Mouse (Mus musculus) lung, adult 18-20 months (tissue): Measurements from ENCODE around the gene Gm45062.
"Not testable (repeated sequence)": the region's sequence is repeated elsewhere in the genome, so short reads cannot be mapped to it uniquely, and the experiment has no call there.

Experiments used
- DNase-seq, 2 experiments: peaks; one replicate each; pipeline ENCODE4 v3.0.0; 2022; ENCODE audit warnings: mixed read lengths in 2 of 2

Gene Gm45062

DNA sequence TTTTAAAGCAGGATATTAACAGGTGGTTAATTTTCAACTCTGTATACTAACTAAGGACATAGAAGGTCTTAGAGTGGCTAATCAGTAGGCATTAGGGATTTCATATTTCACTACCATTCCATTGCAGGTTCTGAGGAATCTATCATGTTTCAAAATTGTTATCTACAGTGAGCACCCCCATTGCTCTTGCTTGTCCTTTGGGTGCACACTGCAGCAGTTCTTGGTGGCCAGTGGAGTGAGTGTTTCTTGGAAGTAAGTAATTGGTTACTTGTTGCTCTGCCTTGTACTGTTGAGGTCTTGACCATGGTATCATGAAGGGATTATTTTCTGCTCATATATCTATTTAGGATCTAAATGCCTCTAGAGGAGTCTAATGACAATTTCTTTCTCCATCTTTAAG, 57.0 kb downstream of the Gm45062 start:
- DNase-seq = no peak

DNA sequence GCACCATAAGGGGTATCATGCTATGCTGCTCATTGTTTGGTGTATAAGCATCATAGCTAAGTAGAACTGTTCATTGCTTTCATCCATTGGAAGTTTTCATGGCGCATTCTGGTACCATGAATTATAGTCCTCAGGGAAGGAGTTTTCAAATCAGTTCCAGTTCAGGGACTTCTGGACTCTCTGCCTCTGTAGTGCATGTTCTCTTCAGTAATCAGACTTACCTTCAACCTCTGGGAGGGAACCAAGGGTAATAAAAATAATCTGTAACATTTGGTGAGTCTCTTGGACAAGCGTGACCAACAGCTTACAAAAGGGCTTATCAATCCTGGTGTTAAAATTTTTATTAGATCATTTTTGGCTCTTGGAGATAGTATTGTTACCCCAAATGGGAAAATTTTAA, 60.3 kb downstream of the Gm45062 start:
- DNase-seq = no peak

GRCm38 (mm10) chr6:8331496-8331895, 72.2 kb downstream of the Gm45062 start:
- not testable (repeated sequence) for DNase-seq

DNA sequence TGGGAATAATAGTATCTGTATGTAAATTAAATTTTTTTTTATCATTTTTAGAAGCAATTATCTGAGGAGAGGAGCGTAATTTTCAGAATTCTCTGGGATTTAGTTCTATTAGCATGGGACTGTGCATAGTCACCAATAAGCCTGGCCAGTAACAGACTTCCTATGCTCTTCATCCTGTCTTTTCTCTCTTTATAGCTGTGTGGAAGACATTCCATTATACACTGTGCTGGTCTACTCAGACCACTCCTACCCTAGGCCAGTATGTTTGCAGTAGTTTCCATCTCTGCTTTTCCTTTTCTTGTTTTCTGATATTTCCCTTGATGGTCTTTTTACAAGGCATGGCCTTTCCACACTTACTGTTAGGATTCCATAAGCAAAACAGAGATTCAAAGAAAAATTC, 74.1 kb downstream of the Gm45062 start:
- DNase-seq = no peak

- no peak for DNase-seq
These were observed 77.5 kb downstream of the Gm45062 start for GRCm38 (mm10) chr6:8336487-8337390.

GRCm38 (mm10) chr6:8339453-8339852, 80.2 kb downstream of the Gm45062 start:
- no peak for DNase-seq

DNA sequence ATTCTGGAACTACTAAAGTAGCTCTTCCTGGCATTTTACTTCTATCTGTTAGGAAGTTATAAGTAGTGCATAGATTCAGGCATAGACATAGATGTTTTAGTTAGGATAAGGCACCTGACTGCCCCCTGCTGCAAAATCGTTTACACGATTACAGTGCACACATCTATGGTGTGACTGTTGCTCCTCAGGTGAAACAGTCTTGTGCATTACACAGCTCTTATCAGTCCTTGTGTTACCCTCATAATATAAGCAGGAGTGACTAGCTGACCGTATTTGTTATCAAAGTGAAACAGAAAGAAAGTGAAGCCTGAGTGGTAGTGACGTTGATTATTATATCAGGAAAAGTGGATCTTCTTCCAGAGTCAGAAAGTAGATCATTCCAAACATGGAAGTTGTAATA, 84.0 kb downstream of the Gm45062 start:
- no peak for DNase-seq

DNA sequence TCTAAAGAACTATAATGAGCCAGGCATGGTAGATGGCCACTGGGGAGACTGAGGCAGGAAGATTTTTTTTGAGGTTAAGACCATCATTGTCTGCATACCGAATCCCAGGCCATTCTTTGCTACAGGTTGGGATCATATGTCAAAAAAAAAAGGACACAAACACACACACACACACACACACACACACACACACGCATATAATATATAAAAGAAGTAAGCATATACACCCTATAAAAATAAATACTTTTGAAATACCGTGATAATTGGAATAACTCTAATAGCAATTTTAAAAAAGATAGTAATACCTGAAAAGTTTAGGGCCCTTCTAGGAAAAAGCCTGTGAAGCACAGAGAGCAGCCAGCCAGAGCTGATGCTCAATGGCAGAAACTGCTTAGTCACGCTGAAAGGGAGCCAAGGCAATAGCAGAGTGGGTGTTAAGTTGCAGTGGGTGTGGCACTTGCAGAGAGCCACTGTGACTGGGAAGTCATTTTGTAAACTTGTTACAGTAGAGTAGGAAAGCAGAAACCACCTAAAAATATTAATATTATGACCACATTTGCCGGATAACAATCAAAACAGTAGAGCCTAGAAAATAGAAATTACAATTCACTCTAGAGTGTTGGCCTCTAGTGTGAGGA, 86.1 kb downstream of the Gm45062 start:
- peak; percentile 75 to 86 for DNase-seq

DNA sequence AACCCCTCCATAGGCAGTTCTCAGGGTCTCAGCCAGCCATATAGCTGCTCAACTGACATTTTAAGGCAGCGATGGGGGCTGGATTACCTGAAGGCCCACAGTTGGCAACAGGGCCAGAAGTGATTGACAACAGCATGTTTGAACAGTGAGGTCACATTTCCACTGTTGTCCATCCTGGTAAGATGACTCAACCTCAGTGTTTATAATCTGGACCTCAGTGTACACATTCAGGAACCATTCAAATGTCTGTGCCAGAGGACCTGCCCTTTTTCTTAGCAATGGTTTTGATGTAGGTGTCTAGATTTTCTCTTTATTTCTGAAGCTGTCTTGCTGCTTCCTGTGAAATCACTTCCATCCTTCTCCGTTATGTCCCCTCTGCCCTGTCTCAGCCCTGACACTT, 87.9 kb downstream of the Gm45062 start:
- peak in 1 of 2 experiments; percentile 17 for DNase-seq

GRCm38 (mm10) chr6:8348344-8348743, 89.1 kb downstream of the Gm45062 start:
- no peak for DNase-seq

DNA sequence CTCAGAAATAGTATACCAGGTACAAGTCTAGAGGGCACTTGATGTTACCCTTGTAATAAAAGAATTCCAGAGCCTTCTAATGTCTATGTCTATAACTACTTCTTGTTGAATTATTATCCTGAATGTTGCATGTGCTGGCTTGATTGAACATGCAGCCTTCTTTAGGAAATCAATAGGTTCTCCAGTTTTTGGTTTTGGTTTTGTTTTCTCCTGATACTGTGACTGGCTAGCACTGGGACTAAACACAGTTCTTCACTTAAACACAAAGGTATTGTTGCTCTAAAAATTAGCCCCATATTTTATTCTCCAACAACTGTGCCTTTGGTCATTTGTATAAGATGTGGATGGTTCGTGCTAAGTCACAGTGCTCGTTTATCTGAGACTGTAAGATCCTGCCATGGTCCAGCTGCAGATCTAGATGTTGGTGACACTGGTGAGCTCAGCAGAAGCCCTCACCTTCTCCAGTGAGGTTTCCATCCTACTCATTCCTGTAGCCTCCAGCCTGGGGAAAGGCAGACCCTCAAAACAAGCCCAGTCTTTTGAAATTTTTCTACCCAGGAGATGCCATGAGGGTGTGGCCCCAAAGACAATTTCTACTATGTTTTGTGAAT, 89.9 kb downstream of the Gm45062 start:
- DNase-seq = no peak

- DNase-seq = no peak
These were observed 92.3 kb downstream of the Gm45062 start for GRCm38 (mm10) chr6:8351507-8351906.

- no peak for DNase-seq
These were observed 93.4 kb downstream of the Gm45062 start for GRCm38 (mm10) chr6:8352533-8353168.

- no peak for DNase-seq
These were observed 94.2 kb downstream of the Gm45062 start for GRCm38 (mm10) chr6:8353461-8353860.

- DNase-seq = no peak
These were observed 95.6 kb downstream of the Gm45062 start for GRCm38 (mm10) chr6:8354846-8355245.

- DNase-seq = no peak
These were observed 99.0 kb downstream of the Gm45062 start for GRCm38 (mm10) chr6:8358232-8358631.

DNA sequence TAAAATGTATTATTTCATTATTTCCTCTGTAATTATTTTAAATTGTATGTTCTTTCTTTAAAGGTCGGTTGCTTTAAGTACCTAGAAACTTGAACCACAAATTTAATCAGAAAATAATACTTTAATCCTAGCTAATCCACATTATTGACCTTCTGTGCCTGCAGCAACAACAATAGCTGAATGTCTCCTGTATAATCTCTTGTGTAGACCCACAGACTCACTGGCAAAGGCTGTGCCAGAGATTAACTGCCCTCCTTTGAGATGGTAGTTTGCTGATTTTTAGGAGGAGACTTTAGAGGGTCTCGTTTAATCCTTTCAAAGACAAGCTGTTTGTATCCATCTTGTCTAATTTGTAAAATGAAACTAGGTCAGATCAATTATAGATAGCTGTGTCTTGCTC, 99.5 kb downstream of the Gm45062 start:
- no peak for DNase-seq

DNA sequence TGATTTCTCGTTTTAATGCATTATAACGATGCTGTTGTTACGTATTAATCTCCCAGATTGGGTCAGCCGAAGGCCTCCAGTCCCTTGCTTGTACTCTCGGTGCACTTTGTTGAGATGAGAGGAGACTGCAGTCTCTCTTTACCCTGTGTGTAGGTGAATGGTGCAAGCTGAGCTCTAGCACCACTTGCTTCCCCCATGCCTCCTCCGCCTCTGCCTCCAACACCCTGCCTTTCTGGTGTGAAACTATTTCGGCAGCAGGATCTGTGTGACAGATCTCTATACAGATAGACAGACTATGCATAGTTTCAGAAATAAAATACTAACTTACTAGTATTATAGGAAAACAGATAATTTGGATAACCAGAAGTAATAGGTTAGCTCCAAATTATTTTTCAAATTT, 101.6 kb downstream of the Gm45062 start:
- no peak for DNase-seq

DNA sequence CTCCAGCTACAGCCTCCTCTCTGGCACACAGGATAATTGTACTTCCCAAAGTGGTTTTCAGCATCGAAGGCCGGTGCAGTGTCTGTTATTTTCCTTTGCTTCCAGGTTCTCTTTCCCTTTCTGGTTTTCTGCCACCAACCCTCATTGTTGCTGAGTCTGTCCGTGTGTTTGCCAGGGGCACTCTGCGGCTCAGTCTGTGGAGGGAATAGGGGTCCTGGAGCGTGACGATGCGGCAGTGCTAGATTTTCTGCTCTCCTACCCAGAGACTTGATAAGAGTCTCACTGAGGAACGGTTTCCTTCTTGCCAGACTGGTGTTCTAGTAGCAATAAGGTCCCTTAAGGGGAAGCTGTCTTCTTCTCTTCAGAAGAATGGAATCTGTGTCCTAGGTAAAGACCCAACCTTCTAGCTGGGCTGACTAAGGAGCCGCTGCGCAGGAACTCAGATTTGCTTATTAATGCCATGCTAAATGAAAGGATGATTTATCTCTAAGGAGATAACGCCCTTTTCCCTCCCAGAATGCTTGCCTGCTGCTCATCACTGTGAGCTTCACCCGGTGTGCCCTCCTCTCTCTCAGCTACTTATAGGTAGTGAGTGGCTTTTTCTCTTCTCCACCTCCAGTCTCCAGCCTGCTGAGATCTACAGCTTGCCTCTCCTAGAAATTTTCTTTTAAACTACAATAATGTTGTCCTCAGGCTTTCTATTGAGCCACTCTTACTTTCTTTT, 104.9 kb downstream of the Gm45062 start:
- no peak for DNase-seq

- no peak for DNase-seq
These were observed 105.5 kb downstream of the Gm45062 start for GRCm38 (mm10) chr6:8364757-8365150.

DNA sequence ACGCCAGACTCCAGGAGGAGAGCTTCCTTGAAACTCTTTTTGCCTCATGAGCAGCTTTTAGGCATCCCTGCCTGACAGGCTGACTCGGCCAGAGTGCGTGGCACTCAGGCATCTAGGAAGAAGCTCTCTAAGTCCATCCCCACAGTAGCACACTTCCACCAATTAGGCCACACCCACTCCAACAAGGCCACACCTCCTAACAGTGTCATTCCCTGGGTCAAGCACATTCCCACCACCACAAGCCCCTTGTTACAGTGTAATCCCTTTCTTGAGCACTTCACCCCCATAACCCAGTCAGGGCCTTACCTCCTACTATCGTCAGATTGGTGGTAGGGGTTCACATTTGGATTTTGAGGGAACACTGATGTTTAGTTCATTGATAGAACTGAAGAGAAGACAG, 108.4 kb downstream of the Gm45062 start:
- DNase-seq = no peak

- DNase-seq = no peak
These were observed 109.1 kb downstream of the Gm45062 start for GRCm38 (mm10) chr6:8368198-8368864.
